Mouse (Mus musculus) Patski (cell line): ENCODE data around the gene Adamts15. TPM values are rescaled to one million over a fixed set of nuclear protein-coding genes. Genes with fewer than 3 reads are reported as not detected.

Experiments used
- ATAC-seq: fragments of 100-300 bp; one replicate; pipeline ENCODE4 v1.8.0; 2021
- CTCF ChIA-PET: fragments of 350-600 bp; sonication (Branson Sonifier 250); formaldehyde crosslinking; loops from one replicate; lab custom pipeline; 2022; ENCODE audit warnings: inconsistent platforms; lab: Charles Lee
- POLR2A ChIA-PET: fragments of 350-600 bp; sonication (Branson Sonifier 250); formaldehyde crosslinking; loops from one replicate; lab custom pipeline; 2022; ENCODE audit warnings: antibody characterized with exemption, inconsistent platforms; lab: Charles Lee
- DNase-seq: peaks from one replicate; pipeline ENCODE4 v3.0.0-alpha.2; 2011; ENCODE audit warnings: low read depth, low spot score
- H3K27me3 ChIP-seq: fragments of 371-371 bp; one replicate; pipeline ENCODE4 v1.5.1; 2021
- CTCF ChIP-seq: fragments of 100-300 bp; IDR thresholded peaks from one replicate; pipeline ENCODE4 v1.5.1; 2021
- in situ Hi-C: fragments of 300-500 bp; cut with MboI; formaldehyde crosslinking; loops from 3 replicates; pipeline ENCODE4 v1.11.1; 2018; ENCODE audit warnings: low pct_unique_long_range_greater_than_20kb, mixed read lengths
- polyA plus RNA-seq: library from polyadenylated mRNA; unstranded; gene quantifications from one replicate; pipeline ENCODE4 v1.2.3, GENCODE M21; 2021

Adamts15 gene
- polyA plus RNA-seq, 1 experiment from 2014 or later = 0.72 TPM

DNA sequence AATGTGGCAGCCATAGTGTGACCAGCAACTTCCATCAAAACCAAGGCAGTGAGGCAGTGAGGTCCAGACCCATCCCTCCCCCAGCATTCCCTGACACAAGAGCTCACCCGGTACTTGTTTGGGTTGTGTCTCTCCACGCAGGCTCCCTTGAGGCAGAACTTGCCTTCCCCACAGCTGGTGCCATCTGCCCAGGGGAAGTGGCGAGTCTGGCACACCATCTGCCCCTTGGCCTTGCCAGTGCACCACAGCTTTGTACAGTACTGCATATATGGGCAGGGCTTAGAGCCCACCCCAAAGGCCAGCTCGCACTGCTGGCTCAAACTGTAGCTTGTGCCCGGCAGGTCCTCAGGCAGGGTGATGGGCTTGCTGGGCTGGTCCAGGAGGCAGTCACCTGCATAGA lies 11.8 kb downstream of the Adamts15 start:
- ATAC-seq (no peak), DNase-seq (no peak)
- no peak for TF ChIP-seq CTCF
- ChIA-PET POLR2A (no interaction called here), CTCF (interaction anchor here (1.2 kb wide), 1 partner anchor 430 kb away, joined by 3 read pairs; no protein-coding TSS in a partner anchor)
- H3K27me3 ChIP-seq = no peaks in the 10 kb centered on the region
- in situ Hi-C loops = no loop called here

DNA sequence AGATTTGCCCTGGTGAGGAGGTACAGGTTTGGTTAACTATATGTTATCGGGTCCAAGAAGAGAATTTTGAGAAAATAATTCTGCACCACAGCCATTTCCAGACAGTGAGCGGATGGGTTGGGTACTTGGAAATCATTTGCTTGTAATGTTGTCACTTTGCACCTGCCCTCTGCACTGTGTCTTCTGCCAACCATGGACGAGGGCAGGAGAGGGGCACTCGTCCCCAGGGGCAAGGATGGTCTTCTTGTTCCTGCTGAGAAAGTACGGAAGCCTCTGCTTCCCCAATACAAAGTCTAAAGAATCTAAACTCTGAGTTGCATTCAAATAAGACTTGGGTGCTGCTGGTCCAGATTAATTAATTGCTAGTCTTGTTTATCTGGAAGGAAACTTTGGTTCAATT lies 13.3 kb downstream of the Adamts15 start:
- no peaks in the 10 kb centered on the region for H3K27me3 ChIP-seq
- in situ Hi-C loops = no loop called here
- ChIA-PET POLR2A (no interaction called here), CTCF (no interaction called here)
- ATAC-seq = no peak
- TF ChIP-seq CTCF = no peak
- no peak for DNase-seq

DNA sequence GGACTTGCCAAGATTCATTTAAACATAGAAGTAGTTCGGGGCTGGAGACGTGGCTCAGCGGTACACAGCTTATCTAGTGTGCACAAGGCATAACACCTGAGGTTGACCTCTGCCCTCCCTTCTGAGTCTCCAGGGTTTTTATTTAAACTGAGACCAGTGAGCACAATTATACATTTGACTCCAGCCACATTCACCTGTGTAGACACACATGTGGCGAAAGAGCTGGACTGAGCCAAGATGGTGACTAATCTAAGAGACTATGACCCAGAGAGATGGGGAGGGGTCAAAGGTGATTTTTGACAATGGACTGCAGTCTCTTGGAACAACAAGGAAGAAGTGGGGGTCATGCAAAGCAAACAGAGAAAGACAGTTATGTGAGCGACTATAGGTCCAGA lies 14.0 kb downstream of the Adamts15 start:
- ChIA-PET POLR2A (no interaction called here), CTCF (no interaction called here)
- no peaks in the 10 kb centered on the region for H3K27me3 ChIP-seq
- TF ChIP-seq CTCF = no peak
- no peak for DNase-seq
- in situ Hi-C loops = no loop called here
- ATAC-seq = no peak

- CTCF ChIA-PET = no interaction called here
- H3K27me3 ChIP-seq = no peaks in the 10 kb centered on the region
- DNase-seq (no peak), ATAC-seq (no peak)
- in situ Hi-C loops = no loop called here
- POLR2A ChIA-PET = no interaction called here
- TF ChIP-seq CTCF = no peak
Measured at GRCm38 (mm10) chr9:30907677-30908295, 14.5 kb downstream of the Adamts15 start.

DNA sequence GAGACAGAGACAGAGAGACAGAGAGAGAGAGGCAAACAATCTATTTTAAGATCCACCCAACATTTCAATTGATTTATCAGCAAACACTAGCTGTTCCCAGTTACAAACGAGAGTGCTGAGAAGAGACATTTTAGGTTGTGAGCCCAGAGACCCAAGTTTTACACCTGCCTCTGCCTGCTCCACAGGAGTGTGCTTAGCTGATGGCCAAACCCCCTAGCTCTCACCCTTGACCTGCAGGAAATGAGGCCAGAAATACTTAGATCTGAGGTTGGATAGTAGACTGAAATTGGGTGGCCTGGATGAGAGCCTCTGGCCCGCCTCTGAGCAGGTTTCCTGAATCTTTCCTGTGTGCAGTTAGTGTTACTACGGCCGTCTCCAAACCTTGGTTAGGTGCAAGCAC lies 15.8 kb downstream of the Adamts15 start:
- in situ Hi-C loops = no loop called here
- ChIA-PET CTCF (no interaction called here), POLR2A (no interaction called here)
- H3K27me3 ChIP-seq = no peaks in the 10 kb centered on the region
- TF ChIP-seq CTCF = no peak
- ATAC-seq (no peak), DNase-seq (no peak)

DNA sequence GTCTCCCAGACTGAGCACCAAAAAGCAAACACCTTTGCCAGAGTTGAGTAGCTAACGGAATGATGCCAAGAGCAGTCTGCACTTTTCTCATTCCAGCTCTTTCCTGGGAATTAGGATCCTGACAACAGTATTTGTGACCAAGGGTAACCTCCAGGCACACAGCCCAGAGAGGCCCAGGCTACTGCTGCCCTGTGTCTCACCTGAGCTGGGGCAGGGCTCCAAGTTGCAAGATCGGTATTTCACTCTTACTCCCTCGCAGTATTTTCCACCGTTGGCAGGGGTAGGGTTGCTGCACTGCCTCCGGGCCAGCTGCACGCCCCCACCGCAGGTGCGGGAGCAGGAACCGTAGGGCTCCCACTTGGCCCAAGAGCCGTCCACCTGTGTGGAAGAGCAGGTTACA lies 16.4 kb downstream of the Adamts15 start:
- no peak for DNase-seq
- TF ChIP-seq CTCF = no peak
- ChIA-PET CTCF (no interaction called here), POLR2A (no interaction called here)
- in situ Hi-C loops = no loop called here
- no peak for ATAC-seq
- no peaks in the 10 kb centered on the region for H3K27me3 ChIP-seq

DNA sequence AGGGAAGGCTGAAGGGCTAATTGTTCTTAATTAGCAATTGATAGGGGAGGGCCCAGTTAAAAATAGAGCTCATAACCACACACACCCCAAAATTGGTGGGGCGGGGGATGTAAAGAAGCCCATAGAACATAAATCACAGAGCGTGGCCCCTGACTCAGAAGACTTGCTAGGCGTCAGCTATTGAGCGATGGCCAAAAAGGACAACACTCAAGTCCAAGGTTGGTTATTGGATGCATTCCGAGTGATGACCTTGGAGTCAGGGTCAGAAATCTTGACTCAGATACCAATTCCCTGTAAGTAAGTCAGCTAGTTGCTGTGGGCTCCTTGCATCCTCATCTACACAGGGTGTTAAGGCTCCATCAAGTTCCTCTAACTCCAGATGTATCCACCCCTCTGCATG lies 19.0 kb downstream of the Adamts15 start:
- CTCF ChIA-PET = interaction anchor here (1.1 to 1.3 kb wide), 3 partner anchors 12 to 33 kb away, joined by 3 read pairs; no protein-coding TSS in a partner anchor
- no peaks in the 10 kb centered on the region for H3K27me3 ChIP-seq
- POLR2A ChIA-PET = no interaction called here
- in situ Hi-C loops = no loop called here
- no peak for ATAC-seq
- no peak for TF ChIP-seq CTCF
- no peak for DNase-seq

GRCm38 (mm10) chr9:30902641-30903040 lies 19.6 kb downstream of the Adamts15 start:
- H3K27me3 ChIP-seq = no peaks in the 10 kb centered on the region
- CTCF ChIA-PET = interaction anchor here (1.1 to 1.3 kb wide), 2 partner anchors 15 to 34 kb away, joined by 3 read pairs; no protein-coding TSS in a partner anchor
- TF ChIP-seq CTCF = no peak
- ATAC-seq (no peak), DNase-seq (no peak)
- in situ Hi-C loops = no loop called here
- POLR2A ChIA-PET = no interaction called here

GRCm38 (mm10) chr9:30902152-30902551 lies 20.1 kb downstream of the Adamts15 start:
- in situ Hi-C loops = no loop called here
- ATAC-seq = no peak
- H3K27me3 ChIP-seq = no peaks in the 10 kb centered on the region
- POLR2A ChIA-PET = no interaction called here
- DNase-seq = no peak
- TF ChIP-seq CTCF = no peak
- CTCF ChIA-PET = interaction anchor here (1.3 kb wide), 1 partner anchor 16 kb away, joined by 3 read pairs; no protein-coding TSS in a partner anchor

DNA sequence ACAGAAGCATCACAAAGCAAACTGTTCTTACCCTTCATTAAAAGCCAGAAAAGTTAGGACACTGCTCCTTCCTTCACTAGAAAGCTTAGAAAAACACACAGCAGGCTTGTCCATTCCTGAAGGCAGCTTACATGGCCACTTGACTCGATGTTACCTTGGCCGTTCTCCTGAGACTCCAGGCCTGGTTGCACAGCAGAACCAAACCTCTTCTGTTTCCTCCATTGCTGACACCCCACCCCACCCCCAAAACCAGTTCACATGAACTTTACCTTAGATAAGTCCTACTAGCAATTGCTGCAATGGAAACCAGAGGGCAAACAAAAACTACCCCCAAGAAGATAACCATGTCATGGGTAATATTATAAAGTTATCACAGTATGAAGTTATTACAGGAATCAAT lies 25.1 kb downstream of the Adamts15 start:
- TF ChIP-seq CTCF = no peak
- ChIA-PET CTCF (interaction anchor here (1.6 kb wide), 1 partner anchor 39 kb away, joined by 6 read pairs; no protein-coding TSS in a partner anchor), POLR2A (interaction anchor here (0.8 kb wide), 1 partner anchor 45 kb away, joined by 4 read pairs; no protein-coding TSS in a partner anchor)
- ATAC-seq = no peak
- in situ Hi-C loops = no loop called here
- no peak for DNase-seq
- no peaks in the 10 kb centered on the region for H3K27me3 ChIP-seq

DNA sequence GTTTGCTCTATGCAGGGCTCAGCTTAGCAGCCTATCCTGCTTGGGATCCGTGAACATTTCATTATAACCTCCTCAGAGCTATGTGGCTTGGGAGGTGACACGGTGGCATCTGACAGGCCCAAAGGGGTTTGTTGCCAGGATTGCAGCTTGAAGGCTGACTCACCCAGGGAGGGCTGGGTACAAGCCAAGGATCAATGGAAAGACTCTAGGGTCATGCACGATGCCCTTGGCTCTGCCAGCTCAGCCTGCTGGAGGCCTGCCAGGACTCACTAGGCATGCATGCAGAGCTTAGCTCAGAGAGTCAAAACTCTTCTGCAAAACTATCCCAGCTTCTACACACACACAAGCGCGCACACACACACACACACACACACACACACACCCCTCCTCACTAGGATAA lies 25.5 kb downstream of the Adamts15 start:
- CTCF ChIA-PET = interaction anchor here (1.0 to 1.6 kb wide), 2 partner anchors 40 to 271 kb away, joined by 3 to 6 read pairs; no protein-coding TSS in a partner anchor
- no peaks in the 10 kb centered on the region for H3K27me3 ChIP-seq
- POLR2A ChIA-PET = interaction anchor here (0.6 to 0.8 kb wide), 2 partner anchors 45 to 364 kb away, joined by 4 to 5 read pairs; no protein-coding TSS in a partner anchor
- no peak for TF ChIP-seq CTCF
- DNase-seq = peak; percentile 91
- in situ Hi-C loops = no loop called here
- peak; percentile 97 for ATAC-seq
